Mouse (Mus musculus) regulatory T cell (primary cell): ENCODE measurements around the gene Gna15.

Experiments
- in situ Hi-C: fragments of 300-600 bp; cut with MboI, MseI; formaldehyde crosslinking; loops from one replicate; pipeline ENCODE4 v1.15.1; 2025; ENCODE audit warnings: high pct_unique_total_duplicates

The Gna15 gene

DNA sequence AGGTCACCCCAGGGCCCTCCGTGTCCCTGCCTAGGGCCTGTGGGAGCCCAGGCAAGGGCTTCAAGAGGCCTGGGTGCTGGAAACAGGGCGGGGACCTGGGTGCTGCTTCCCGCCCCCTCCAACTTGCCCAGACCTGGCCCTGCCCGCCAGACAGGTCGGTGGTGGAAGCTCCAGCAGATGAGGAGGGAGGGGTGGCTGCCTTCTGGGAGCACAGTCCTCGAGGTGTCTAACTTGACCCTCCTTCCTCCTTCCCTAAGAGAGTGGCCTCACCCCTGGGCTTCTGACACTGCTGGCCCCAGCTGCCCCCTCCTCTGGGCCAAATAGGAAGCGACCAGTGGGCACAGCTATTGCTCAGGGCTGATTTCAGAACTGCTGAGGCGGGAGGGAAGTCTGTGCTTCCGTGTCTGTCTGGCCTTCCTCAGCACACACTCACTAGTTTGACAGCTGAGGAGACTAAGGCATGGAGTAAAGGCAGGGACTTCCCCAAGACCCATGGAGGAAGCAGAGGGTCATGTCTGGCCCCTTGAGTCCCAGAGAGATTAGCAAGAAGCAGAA is at the start of gene Gna15:
TSS of gene Gna15 (minus strand) at position 175 of the 555 bp plus-strand sequence.
- in situ Hi-C loops: no loop called here

DNA sequence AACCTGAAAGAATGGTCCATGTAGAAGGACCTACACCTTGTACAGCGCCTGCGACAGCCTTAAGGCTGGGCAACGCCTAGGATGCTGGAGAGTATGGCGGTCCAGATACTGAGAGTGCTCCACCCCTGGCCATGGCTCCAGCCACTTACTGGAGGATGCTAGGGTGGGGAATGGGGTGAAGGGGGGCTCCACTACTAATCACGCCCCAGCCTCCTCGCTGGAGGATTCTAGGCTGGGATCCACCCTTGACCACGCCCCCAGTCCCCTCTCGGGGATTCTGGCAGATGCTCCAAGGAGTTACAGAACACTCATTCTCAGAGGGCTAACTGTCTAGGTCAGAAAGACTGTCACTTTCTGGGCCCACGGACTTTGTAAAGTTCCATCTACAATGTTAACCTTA is 49.0 kb upstream of the Gna15 start:
- in situ Hi-C loops: no loop called here

- in situ Hi-C loops: no loop called here
These were observed 48.2 kb upstream of the Gna15 start for GRCm38 (mm10) chr10:81572133-81572671.

- in situ Hi-C loops: no loop called here
These were observed 47.5 kb upstream of the Gna15 start for GRCm38 (mm10) chr10:81571501-81571876.

- in situ Hi-C loops: no loop called here
These were observed 46.9 kb upstream of the Gna15 start for GRCm38 (mm10) chr10:81570831-81571500.

DNA sequence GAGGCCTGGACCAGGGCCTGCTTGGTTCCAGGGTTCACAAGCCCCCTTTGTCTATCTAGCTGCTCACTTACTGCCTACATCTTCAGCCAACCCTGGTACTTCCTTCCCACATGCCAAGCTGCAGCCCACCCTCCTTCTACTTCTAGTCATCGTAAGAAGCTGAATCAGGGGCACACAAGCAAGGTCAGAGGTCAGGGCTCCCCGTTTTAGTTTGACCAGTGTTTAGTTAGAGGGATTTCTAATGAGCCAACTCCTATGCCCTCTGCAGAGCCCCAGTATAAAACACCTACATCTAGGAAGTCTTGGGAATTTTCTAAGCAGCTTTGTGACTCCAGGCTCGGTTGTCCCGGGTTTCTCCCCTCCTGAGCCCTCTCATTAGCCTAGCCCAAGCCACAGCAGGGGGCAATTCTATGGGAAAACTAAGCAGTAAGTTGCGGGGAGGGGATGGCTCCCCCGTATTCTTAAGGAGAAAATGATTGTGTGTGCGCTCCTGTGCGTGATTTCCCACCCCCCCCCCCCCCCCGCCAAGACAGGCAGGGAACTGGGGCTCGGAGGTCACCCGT is 46.3 kb upstream of the Gna15 start:
- in situ Hi-C loops: no loop called here

GRCm38 (mm10) chr10:81569507-81570237 is 45.6 kb upstream of the Gna15 start:
- in situ Hi-C loops: no loop called here

DNA sequence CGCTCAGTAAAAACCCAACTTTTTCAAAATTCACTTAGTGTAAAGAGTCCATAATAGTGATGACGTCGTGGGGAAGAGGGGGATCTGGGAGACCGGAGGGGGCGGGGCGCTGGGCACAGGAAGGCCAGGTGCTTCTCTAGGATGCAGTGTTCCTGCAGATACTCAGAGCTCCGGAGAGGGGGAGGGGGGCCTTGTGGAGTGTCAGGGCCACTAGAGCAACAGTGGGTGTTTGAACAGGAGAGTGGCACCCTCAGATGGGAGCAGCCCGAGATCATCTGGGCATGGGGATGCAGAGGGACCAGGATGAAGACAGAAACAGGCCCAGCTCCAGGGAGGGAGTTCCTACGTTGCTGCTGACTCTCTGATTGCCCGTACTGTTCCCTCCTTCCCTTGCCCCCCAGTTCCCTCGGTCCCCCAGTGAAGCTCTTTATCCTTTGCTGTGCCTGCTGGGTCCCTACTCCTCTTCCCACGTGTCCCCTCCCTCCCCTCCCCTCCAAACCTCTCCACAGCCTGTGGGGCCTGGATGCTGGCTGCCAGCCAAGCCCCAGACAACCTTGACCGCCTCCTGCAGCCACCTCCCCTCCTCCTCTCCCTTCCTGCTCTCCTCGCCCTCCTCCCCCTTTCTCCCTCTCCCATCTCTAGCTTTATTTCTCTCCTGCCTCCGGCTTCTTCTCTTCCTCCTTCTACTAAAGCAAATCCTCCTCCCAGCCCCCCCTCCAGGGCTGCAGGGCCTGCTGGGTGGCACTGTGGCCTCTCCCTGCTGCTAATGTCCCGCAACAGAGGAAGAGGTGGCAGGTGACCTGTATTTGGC is 44.6 kb upstream of the Gna15 start:
- in situ Hi-C loops: no loop called here

GRCm38 (mm10) chr10:81565257-81566228 is 41.5 kb upstream of the Gna15 start:
- in situ Hi-C loops: no loop called here

DNA sequence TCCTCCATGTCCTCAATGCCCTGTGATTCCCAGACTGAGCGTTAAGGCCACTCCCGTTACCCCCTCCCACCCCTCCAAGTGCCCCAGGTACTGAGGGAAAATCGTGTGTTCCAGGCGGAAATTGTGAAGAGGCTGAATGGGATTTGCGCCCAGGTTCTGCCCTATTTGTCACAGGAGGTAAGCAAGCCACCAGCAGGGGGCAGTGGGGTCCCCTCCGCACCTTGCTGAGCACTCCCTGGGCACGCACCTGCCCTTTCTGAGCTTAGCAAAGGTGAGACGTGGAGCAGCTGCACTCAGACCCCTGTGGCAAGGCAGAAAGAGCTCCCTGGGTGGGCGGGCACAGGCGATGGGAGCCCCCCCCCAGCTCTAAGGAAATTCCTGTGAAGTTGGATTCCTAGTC is 40.7 kb upstream of the Gna15 start:
- in situ Hi-C loops: no loop called here

- in situ Hi-C loops: no loop called here
These were observed 40.2 kb upstream of the Gna15 start for GRCm38 (mm10) chr10:81564216-81564615.

DNA sequence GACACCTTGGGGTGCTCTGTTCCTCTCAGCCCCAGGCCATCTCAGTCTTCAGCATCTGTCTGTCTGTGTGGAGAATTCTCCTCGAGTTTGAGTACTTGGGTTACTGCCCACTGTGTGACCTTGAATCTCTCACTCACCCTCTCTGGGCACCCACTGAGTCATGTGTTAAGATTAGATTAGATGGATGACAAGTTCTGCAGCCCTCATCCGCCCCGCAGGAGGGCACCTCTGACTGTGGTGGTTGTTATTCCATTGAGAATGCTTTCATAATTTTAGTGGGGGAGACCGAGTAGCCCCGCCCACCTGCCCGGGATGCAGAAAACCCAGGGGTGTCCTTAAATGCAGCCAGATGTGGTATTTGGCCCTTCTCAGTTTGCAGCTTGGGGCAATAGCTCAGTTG is 39.5 kb upstream of the Gna15 start:
- in situ Hi-C loops: no loop called here

GRCm38 (mm10) chr10:81562411-81562810 is 38.4 kb upstream of the Gna15 start:
- in situ Hi-C loops: no loop called here

DNA sequence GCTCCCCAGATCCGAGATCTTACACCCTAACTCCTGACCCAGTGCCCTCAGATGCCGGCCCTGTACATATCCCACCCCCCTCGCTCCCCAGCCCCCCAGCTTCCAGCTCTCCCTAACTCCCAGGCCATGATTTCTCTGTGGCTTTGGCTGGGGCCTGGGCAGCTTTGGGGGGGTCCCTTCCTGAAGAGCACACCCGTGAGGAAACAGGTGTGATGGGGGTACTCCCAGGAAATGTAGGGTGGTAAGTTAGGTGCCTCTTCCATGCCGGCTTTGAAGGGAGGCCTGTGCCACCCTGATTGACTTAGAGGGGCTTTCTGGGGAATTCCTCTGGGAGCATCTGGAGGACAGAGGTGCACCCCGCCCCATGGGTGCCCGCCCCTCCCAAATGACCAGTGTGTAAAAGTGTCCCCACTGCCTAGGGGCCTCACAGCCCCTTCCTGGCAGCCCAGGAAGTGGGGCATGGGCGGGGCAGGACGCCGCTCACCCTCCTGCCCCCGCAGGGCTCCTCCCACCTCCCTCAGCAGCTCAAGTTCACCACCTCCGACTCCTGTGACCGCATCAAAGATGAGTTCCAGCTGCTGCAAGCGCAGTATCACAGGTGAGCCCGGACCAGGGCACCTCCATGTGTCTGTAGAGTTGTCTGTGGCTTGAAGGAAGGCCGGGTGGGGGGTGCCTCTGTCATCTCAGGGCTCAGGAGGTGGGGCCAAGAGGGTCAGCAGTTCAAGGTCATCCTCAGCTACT is 36.9 kb upstream of the Gna15 start:
- in situ Hi-C loops: no loop called here

- in situ Hi-C loops: loop anchor here (5.0 kb wide), 1 partner anchor 82 kb away; no protein-coding TSS in a partner anchor
These were observed 35.9 kb upstream of the Gna15 start for GRCm38 (mm10) chr10:81559627-81560539.

DNA sequence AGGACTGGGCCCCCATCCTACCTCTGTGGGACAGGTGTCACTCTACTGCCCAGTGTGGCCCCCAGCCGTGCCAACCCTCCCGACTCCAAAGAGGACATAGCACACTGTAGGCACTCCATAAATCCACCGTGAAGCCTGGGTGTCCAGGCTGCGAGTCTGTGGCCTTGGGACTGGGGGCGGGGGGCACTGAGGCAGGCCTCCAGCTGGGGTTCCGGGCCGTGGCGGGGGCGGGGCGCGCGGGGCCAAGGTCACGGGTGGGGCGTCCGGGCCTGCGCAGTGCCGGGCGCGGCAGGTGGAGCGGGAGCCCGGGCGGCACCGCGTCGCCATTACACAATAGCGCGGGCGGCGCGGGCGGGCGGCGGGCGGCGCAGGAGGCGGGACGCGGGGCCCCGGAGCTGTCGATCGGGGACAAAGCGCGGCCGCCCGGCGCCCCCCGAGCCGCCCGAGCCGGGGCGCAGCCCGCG is 35.2 kb upstream of the Gna15 start, which contains the start of gene Aes:
TSS of gene Aes (plus strand) at position 326 of the 464 bp plus-strand sequence.
- in situ Hi-C loops: loop anchor here (5.0 kb wide), 1 partner anchor 83 kb away; no protein-coding TSS in a partner anchor

- in situ Hi-C loops: loop anchor here (5.0 kb wide), 1 partner anchor 85 kb away; no protein-coding TSS in a partner anchor
These were observed 33.5 kb upstream of the Gna15 start for GRCm38 (mm10) chr10:81557491-81557890.

DNA sequence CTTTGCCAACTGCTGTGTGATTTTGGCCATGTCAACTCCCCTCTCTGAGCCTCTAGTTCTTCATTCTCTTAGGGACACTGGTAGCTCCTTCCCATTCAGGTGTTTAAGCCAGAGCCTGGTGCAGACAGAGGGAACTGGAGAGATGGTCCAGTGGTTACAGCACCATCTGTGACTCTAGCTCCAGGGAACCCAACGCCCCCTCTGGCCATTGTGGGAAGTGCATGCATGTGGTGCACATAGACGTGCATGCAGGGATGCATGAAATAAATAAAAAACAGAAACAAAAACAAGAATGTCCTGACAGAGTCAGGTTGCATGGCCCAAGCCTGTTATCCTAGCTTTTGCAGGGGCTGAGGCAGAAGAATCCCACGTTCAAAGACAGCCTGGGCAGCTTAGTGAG is 32.3 kb upstream of the Gna15 start:
- in situ Hi-C loops: loop anchor here (5.0 kb wide), 1 partner anchor 86 kb away; no protein-coding TSS in a partner anchor
